Mouse (Mus musculus) limb, embryonic 13.5 days (tissue): Measurements from ENCODE around the gene Samd4b. TPM values are rescaled to one million over a fixed set of nuclear protein-coding genes. Genes with fewer than 3 reads are reported as not detected.

Source experiments
- ATAC-seq: fragments of 200-750 bp; cut with Nextera tagmentation; 2 replicates; pipeline ENCODE4 v1.8.0; 2017; ENCODE audit warnings: low read depth, moderate number of reproducible peaks, moderate TSS enrichment; ENCODE audit not compliant: low FRiP score
- H3K27ac ChIP-seq: fragments of 300-500 bp; sonication (generic); 2 replicates; pipeline ENCODE4 v1.5.1; 2015; ENCODE audit warnings: inconsistent platforms, mild to moderate bottlenecking, moderate library complexity
- H3K27me3 ChIP-seq: fragments of 300-500 bp; sonication (generic); 2 replicates; pipeline ENCODE4 v1.6.1; 2015; ENCODE audit warnings: mild to moderate bottlenecking, inconsistent platforms
- H3K36me3 ChIP-seq: fragments of 300-500 bp; sonication (generic); 2 replicates; pipeline ENCODE4 v1.6.1; 2015; ENCODE audit warnings: inconsistent platforms, mild to moderate bottlenecking, moderate library complexity
- H3K4me1 ChIP-seq: fragments of 300-500 bp; sonication (generic); 2 replicates; pipeline ENCODE4 v1.6.1; 2015; ENCODE audit warnings: inconsistent platforms
- H3K4me2 ChIP-seq: fragments of 300-500 bp; sonication (generic); replicated peaks from 2 replicates; pipeline ENCODE4 v1.6.1; 2015; ENCODE audit warnings: inconsistent platforms, mild to moderate bottlenecking, moderate library complexity
- H3K4me3 ChIP-seq: fragments of 300-500 bp; sonication (generic); 2 replicates; pipeline ENCODE4 v1.5.1; 2015; ENCODE audit warnings: moderate library complexity, mild to moderate bottlenecking, inconsistent platforms
- H3K9ac ChIP-seq: fragments of 300-500 bp; sonication (generic); 2 replicates; pipeline ENCODE4 v1.6.1; 2015; ENCODE audit warnings: mild to moderate bottlenecking, inconsistent platforms
- H3K9me3 ChIP-seq: fragments of 300-500 bp; sonication (generic); 2 replicates; pipeline ENCODE4 v1.6.1; 2016; ENCODE audit warnings: inconsistent platforms
- WGBS: fragments of 180-500 bp; shearing (Covaris S2); methylation state at CpG from one replicate; pipeline ENCODE4 v1.1.7; 2015; 5-methylcytosine and 5-hydroxymethylcytosine counted together
- polyA plus RNA-seq: library from polyadenylated mRNA; unstranded; fragments of >200 nt; fragmentation: Nextera tagmentation; extraction: Ambion mirVana; gene quantifications from 2 replicates; pipeline ENCODE4 v1.2.1, GENCODE M21; 2015

Gene Samd4b
- polyA plus RNA-seq, 1 experiment from 2014 or later = 31.7 TPM

GRCm38 (mm10) chr7:28482854-28483253 lies 115.1 kb downstream of the Samd4b start:
- Histone ChIP-seq H3K4me2 (no peak overlapping the region), H3K4me1 (peaks cover 8% of the 10 kb centered on the region), H3K36me3 (no peaks in the 10 kb centered on the region), H3K9me3 (no peaks in the 10 kb centered on the region), H3K27ac (no peak overlapping the region), H3K9ac (no peak overlapping the region), H3K27me3 (peaks cover 6% of the 10 kb centered on the region), H3K4me3 (no peak overlapping the region)
- 87% methylated on average over 11 of the region's 11 CpGs for WGBS
- ATAC-seq = no peak

GRCm38 (mm10) chr7:28478854-28479253 lies 119.1 kb downstream of the Samd4b start:
- Histone ChIP-seq H3K36me3 (no peaks in the 10 kb centered on the region), H3K27ac (no peak overlapping the region), H3K4me1 (peaks cover 5% of the 10 kb centered on the region; the same call in 1 of the 2 replicates), H3K4me3 (no peak overlapping the region), H3K9ac (no peak overlapping the region), H3K4me2 (no peak overlapping the region), H3K9me3 (no peaks in the 10 kb centered on the region), H3K27me3 (no peaks in the 10 kb centered on the region)
- WGBS = 8% methylated on average over 8 of the region's 8 CpGs
- no peak for ATAC-seq

- Histone ChIP-seq H3K9ac (no peak overlapping the region), H3K4me3 (no peak overlapping the region), H3K27me3 (no peaks in the 10 kb centered on the region), H3K36me3 (no peaks in the 10 kb centered on the region), H3K27ac (no peak overlapping the region), H3K9me3 (no peaks in the 10 kb centered on the region), H3K4me2 (no peak overlapping the region), H3K4me1 (peaks cover 5% of the 10 kb centered on the region; the same call in 1 of the 2 replicates)
- no peak for ATAC-seq
- 80% methylated on average over 5 of the region's 5 CpGs for WGBS
Observed at GRCm38 (mm10) chr7:28477363-28477762, 120.6 kb downstream of the Samd4b start.

GRCm38 (mm10) chr7:28476191-28476590 lies 121.8 kb downstream of the Samd4b start:
- no peak overlapping the region for H3K9ac ChIP-seq
- no peak overlapping the region for H3K4me3 ChIP-seq
- no peak overlapping the region for H3K4me2 ChIP-seq
- no peak overlapping the region for H3K27ac ChIP-seq
- peaks cover 5% of the 10 kb centered on the region; the same call in 1 of the 2 replicates for H3K4me1 ChIP-seq
- no peaks in the 10 kb centered on the region for H3K27me3 ChIP-seq
- WGBS = 87% methylated on average over 6 of the region's 6 CpGs
- H3K9me3 ChIP-seq = no peaks in the 10 kb centered on the region
- no peaks in the 10 kb centered on the region for H3K36me3 ChIP-seq
- ATAC-seq = no peak

- Histone ChIP-seq H3K4me2 (peak overlapping the region; percentile 91), H3K4me3 (peak overlapping the region; percentile 55), H3K4me1 (peaks cover 15% of the 10 kb centered on the region), H3K27ac (no peak overlapping the region), H3K36me3 (peaks cover 17% of the 10 kb centered on the region), H3K27me3 (peaks cover 21% of the 10 kb centered on the region), H3K9ac (peak overlapping the region; percentile 71), H3K9me3 (no peaks in the 10 kb centered on the region)
- WGBS = 1% methylated on average over 59 of the region's 63 CpGs
- peak; percentile 82 for ATAC-seq
Observed at GRCm38 (mm10) chr7:28467213-28467751, 130.7 kb downstream of the Samd4b start.

GRCm38 (mm10) chr7:28466721-28467212 lies 131.2 kb downstream of the Samd4b start:
- ATAC-seq = peak; percentile 3; the same call in 1 of the 2 replicates
- 18% methylated on average over 40 of the region's 40 CpGs for WGBS
- Histone ChIP-seq H3K27ac (no peak overlapping the region), H3K4me3 (peak overlapping the region; percentile 55), H3K9ac (peak overlapping the region; percentile 71), H3K27me3 (peaks cover 21% of the 10 kb centered on the region), H3K9me3 (no peaks in the 10 kb centered on the region), H3K4me1 (peaks cover 15% of the 10 kb centered on the region), H3K4me2 (peak overlapping the region; percentile 91), H3K36me3 (peaks cover 22% of the 10 kb centered on the region)

- Histone ChIP-seq H3K4me2 (no peak overlapping the region), H3K9ac (no peak overlapping the region), H3K27me3 (peaks cover 21% of the 10 kb centered on the region), H3K36me3 (peaks cover 42% of the 10 kb centered on the region), H3K27ac (no peak overlapping the region), H3K9me3 (no peaks in the 10 kb centered on the region), H3K4me1 (peaks cover 15% of the 10 kb centered on the region), H3K4me3 (no peak overlapping the region)
- ATAC-seq = no peak
- WGBS = 61% methylated on average over 10 of the region's 10 CpGs
Observed at GRCm38 (mm10) chr7:28464416-28465212, 133.3 kb downstream of the Samd4b start.

GRCm38 (mm10) chr7:28462769-28463168 lies 135.2 kb downstream of the Samd4b start:
- Histone ChIP-seq H3K9me3 (no peaks in the 10 kb centered on the region), H3K27me3 (peaks cover 15% of the 10 kb centered on the region), H3K9ac (no peak overlapping the region), H3K27ac (no peak overlapping the region), H3K4me3 (no peak overlapping the region), H3K4me2 (no peak overlapping the region), H3K36me3 (peaks cover 61% of the 10 kb centered on the region), H3K4me1 (peaks cover 13% of the 10 kb centered on the region)
- WGBS = 93% methylated on average over 2 of the region's 2 CpGs
- no peak for ATAC-seq

- Histone ChIP-seq H3K27me3 (no peaks in the 10 kb centered on the region), H3K9me3 (no peaks in the 10 kb centered on the region), H3K36me3 (peaks cover 80% of the 10 kb centered on the region), H3K4me3 (no peak overlapping the region), H3K4me1 (no peaks in the 10 kb centered on the region), H3K27ac (no peak overlapping the region), H3K9ac (no peak overlapping the region), H3K4me2 (no peak overlapping the region)
- no peak for ATAC-seq
- WGBS = 95% methylated on average over 4 of the region's 5 CpGs
Observed at GRCm38 (mm10) chr7:28460361-28460760, 137.6 kb downstream of the Samd4b start.

GRCm38 (mm10) chr7:28452361-28453005 lies 145.5 kb downstream of the Samd4b start:
- Histone ChIP-seq H3K36me3 (peaks cover 30% of the 10 kb centered on the region), H3K4me2 (peak overlapping the region; percentile 92), H3K4me3 (peak overlapping the region; percentile 86), H3K9me3 (no peaks in the 10 kb centered on the region), H3K27ac (no peak overlapping the region; the same call in 1 of the 2 replicates), H3K9ac (peak overlapping the region; percentile 90), H3K27me3 (no peaks in the 10 kb centered on the region), H3K4me1 (peaks cover 12% of the 10 kb centered on the region)
- WGBS = 3% methylated on average over 20 of the region's 24 CpGs
- peak; percentile 22; the same call in 1 of the 2 replicates for ATAC-seq

GRCm38 (mm10) chr7:28451531-28452360 lies 146.2 kb downstream of the Samd4b start, which contains the start of gene Lrfn1:
Gene Lrfn1 (plus strand): TSS chr7:28451980.
- Histone ChIP-seq H3K4me2 (peak within 1 kb of the TSS; percentile 92), H3K4me3 (peak within 1 kb of the TSS; percentile 86), H3K4me1 (peaks cover 16% of the 10 kb centered on the region), H3K27me3 (no peaks in the 10 kb centered on the region), H3K9ac (peak within 1 kb of the TSS; percentile 90), H3K27ac (peak within 1 kb of the TSS; percentile 74; the same call in 1 of the 2 replicates), H3K9me3 (no peaks in the 10 kb centered on the region), H3K36me3 (peaks cover 24% of the 10 kb centered on the region)
- ATAC-seq = peak; percentile 83
- WGBS = under 1% methylated on average over 66 of the region's 97 CpGs
